Mouse (Mus musculus) heart, postnatal 4 days (tissue): ENCODE data around the gene Vamp1. TPM values are rescaled to one million over a fixed set of nuclear protein-coding genes. Genes with fewer than 3 reads are reported as not detected.
A peak's percentile ranks its signal among the peaks of the same experiment; 100 is the strongest.

Experiments used
- DNase-seq: peaks from one replicate; pipeline ENCODE4 v3.0.0; 2021
- total RNA-seq, 2 experiments: library from RNA; stranded (reverse); gene quantifications; 2 replicates each; pipeline ENCODE4 v1.2.3; 2021

Vamp1 gene
- total RNA-seq, 2 experiments from 2014 or later, result 7.3 to 8.8 TPM

DNA sequence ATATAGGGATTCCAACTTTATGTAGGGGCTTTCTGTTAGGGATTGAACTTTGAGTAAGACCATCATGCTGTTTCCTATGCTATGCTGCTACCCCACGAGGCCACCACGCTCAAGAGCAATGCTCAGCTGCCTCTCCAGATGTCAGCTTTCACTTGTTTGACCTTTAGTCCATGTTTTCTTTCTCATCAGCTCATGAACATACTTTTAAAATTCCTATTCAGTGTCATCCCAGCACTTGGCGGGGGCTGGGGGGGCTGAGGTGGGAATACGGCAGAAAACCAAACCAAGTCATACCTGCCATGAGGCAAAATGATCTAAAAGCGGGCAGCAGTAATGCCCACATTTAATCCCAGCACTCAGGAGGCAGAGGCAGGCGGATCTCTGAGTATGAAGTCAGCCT, 2.2 kb upstream of the Vamp1 start:
- DNase-seq, result no peak

DNA sequence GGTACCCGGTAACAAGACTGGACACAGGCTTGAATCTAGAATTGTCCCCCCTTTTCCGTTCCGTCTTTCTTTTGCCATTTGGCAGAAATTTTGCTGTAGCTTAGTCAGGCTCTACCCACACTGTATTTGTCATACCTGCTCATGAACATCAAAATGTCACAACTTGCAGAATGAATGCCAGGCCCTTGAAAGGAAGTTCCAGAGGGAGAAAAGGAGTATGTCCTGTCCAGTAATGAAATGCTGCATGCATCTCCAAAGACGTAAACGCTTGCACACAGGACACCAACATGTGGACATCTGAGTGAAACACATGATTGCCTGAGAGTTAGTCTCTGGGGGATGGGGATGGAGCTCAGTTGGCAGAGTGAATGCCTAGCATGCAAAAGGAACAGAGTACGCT, 1.6 kb upstream of the Vamp1 start:
- no peak for DNase-seq

DNA sequence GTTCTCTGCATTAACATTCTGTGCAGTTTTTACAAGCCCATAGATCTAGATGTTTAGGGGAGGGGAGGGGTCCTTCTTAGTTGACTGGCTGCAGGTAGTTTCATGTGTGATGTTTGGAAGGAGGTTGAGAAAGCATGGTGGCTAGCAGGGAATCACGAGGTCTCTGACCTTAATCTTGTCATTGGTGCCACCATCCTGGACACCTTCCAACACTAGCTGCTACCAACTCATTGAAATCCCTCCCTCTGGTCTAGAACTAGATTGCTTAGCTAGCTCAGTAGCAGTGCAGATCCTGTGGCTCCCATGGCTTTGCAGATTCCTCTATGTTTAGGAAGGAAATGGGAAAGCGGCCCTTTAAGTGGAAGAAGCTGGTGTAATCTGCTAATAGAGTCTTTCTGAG, 1.5 kb downstream of the Vamp1 start:
- no peak for DNase-seq

DNA sequence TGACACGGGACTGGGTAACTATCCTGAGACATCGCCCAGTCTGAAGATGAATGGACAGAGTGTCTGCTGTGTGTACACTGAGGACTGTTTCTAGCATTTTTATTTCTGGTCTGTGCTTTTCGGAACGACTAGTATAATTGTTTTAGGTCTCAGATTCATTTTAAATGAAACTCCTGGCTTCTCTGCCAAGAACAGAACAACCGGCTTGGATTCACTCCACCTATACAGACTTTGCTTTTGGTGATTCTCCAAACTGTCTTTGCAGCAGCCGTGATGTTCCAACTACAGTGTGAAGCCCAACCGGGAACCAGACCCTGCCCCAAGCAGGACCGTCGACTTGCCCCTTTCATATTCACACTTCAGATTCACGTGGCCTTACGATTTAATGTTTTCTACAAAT, 2.5 kb downstream of the Vamp1 start:
- DNase-seq, result no peak

DNA sequence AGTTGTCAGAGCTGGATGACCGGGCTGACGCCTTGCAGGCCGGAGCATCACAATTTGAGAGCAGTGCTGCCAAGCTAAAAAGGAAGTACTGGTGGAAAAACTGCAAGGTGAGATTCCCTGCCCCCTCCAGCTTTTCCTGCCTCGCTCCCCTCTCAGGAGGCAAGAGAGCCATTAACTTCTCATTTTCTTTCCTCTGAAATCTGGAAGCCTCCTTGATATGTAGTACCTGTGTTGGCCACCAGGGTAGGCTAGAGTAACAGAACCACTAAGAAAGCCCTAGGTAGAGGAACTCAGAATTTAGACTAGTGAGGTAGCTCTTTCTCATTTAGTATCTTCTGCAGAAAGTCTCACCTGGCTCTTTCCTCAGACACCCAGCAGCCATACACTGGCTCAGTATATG, 3.6 kb downstream of the Vamp1 start:
- DNase-seq, result peak; percentile 76

DNA sequence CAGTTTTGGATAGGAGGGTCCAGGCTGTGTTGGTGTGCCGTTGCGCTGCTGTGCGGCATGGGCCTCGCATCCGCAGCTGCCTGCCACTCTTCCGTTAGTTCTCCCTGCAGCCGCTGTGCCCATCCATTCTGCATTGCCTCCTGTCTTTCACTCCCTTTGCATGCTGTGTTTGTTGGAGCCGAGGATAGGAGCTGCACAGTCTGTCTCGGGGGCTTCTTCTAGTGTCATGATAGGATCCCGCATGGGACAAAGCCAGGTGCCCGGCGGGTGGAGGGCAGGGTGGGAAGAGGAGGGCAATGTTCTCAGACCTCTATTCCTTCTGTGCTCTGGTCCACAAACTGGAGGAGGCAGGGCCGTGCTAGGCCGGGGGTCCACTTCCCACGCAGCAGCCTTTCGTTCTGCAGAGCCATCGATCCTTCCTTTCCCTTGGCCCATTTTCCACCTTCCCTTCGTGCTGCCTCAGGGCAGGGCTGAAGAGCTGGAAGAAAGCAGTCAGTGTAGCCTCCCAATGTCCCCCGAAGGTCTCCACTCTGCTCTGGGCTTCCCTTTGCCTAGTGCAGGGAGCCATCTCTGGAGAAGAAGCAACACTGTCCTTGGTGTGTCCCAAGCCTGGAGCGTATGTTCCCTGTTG, 5.9 kb downstream of the Vamp1 start:
- no peak for DNase-seq

DNA sequence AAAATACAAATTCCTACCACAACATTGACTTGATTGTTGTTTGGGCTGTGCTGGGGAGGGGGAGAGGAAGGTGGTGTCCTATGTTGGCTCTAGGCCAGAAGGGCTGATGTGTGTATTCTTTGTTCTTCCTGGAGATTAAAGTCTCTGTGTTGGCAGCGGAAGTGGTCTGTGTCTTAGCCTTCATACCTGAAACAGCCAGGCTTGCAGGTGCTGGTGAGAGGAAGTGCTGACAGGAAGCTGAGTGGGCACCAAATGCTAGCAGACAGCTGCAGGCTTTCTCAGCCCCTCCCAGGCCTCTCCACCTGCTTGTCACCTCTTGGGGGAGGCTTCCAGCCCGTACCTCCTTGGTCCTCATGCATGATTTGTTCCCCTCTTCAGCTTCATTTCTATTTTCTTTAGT, 6.8 kb downstream of the Vamp1 start:
- no peak for DNase-seq

DNA sequence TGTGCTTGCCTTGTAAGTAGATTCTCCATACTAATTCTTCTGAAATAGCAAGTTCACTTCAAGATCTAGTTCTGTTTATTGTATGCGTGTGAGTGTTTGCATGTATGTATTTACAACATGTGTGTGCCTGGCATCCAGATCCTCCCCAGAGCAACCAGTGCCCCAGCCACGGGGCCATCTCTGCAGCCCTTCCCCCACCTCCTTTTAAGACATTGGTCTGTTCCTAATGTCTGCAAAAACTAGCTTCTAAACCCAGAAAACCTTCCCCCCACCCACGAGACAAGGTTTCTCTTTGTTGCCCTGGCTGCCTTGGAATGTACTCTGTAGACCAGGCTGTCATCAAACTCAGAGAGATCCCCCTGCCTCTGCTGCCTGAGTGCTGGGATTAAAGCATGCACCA, 7.2 kb downstream of the Vamp1 start:
- no peak for DNase-seq

DNA sequence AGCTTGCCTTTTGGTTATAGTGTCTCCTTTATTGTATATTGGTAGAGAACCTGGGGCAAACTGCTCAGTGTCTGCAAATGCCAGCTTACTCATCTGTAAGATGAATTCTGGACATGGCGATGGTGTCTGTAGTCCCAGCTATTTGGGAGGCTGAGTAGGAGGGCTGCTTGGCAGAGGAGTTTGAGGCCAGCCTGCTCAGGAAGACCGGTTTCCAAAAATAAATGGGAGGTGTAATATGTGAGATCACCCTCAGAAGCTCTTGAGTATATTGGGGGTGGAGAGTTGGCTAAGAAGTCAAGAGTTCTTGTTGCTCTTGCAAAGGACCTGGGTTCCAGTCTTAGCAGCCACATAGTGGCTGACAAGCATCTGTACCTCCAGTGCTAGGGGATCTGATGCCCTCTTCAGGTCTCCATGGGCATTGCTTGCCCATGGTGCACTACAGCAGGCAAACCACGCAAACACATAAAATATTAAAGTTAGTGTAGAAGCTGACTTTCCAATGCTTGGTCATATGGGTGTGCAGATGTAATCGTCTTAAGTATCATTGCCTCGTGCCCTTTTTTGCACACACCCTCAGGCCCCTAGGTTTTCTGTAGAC, 10.3 kb downstream of the Vamp1 start:
- no peak for DNase-seq

DNA sequence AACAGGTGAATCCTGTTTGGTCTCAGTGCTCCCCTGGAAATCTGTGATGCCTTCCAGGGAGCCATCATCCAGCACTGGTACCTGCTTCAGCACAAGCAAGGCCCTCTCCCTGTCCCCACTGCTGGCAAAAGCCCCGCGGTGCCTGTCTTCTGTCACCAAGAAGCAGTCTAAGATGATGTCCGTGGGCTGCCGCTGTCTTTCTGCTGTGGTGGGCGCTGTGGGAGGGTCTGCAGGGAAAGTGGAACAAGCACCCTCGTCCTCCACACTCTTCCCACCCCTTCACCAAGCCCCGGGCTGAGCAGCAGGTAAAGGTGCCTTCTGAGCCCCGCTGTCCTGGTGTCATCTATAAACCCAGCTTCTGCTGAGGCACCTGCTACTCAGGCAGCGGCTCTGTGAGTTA, 15.2 kb downstream of the Vamp1 start:
- DNase-seq, result no peak

DNA sequence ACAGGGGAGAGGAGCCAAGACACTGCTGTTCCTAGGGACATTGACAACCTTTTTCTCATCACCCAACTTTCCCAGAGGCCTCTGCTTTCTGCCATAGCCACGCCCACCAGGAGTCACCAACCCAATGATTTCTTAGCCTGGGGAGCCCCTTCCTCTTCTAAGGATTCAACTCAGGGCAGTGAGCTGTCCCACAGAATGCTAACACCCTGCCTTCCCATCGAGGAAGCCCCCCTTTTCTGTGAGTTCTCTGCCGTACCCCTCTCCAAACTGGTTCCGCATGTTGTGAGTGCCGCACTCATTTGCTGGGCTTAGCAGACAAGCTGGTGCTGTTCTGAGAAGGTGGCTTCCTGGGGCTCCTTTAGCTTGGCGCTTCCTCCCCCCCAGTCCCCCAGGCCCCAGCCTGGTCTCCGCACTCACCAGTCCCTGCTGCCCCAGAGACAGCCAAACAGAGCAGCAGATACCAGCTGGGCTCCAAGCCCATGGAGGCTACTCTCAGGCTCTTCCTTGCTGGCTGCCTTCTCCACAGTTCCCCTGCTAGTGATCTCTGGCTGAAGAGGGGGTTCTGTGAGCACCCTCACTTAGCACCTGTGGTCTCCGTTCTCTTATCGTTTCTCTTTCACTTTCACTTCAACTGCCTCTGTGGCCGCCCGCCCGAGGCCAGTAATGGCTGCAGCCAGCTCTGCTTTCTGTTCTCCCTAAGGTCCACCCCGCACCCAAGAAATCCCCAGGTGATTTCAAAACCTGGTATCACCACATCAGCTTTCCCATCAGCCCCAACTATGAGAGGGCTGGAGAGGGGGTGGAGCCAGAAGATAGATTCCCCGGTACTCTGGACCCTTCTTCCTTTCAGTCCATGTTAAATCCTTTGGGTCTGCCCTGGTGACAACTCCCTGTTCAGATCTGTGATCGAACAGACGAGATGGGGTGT, 16.0 kb downstream of the Vamp1 start, which contains the start of gene Tapbpl:
Gene Tapbpl (minus strand): TSS at position 744 of the 928 bp plus-strand sequence.
- DNase-seq, result peak; percentile 69

DNA sequence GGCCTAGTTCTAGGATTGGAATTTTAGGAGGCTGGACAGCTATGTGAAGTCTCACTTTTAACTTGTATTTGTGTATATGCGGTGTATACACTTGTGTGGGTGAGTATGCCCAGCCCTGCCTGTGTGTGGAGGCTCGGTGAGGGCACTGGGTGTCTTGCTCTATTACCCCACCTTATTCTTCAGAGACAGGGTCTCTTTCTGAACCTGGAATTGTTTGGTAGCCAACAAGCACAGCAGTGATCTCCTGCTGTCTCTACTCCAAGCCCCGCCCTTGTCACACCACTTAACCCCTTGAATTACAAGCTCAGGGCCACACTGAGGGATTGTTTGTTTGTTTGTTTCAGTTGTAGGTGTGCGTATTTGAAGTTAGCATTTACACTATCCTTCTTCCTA, 16.7 kb downstream of the Vamp1 start:
- DNase-seq, result no peak

DNA sequence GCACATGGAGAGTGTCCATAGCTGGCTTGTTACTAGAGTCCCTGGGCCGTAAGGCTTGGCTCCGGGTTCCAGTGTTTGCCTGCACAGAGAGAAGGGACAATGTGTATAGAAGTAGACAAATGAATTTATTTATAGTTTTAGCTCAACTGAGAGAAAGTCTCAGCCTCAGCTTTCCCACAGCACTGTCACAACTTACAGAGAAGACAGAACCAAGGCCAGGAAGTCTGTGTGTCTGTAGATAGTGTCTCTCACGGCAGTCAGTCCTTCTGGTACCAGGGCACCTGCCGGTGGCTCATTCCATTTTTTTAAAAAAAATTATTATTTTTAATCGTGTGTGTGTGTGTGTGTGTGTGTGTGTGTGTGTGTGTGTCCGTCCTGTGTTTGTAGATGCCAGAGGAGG, 17.2 kb downstream of the Vamp1 start:
- DNase-seq, result no peak

DNA sequence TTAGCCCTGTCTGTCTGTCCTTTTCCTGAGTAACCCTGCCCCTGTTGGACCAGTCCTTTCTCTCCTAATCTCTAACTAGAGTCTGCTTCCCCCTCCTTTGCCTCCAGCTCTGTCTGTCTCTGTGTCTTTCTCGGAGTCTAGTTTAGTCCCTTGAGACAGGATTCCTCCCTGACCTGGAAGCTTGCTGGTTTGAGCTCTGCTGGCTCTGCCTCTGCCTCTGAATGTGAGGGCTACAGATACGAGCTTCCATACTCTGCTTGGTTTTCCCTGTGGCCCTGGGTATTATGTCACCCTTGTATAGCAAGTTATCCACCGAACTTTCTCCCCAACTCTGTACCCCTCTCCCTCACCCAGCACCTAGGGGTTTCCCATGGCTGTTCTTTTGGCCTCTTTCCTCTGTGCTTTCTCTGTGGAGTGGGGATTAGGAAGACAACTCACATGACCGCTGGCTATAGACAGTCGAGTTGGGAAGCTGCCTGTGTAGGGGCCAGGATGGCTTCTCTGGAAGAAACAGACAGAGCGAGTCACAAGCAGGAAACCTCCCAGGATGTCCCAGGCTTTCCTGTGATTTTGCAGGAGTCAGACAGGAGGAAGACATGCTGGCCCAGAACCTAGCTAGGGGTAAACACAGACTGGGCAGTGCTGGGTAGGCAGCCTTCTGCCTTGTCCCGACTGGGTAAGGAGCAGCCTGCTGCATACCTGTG, 18.6 kb downstream of the Vamp1 start:
- peak; percentile 33 for DNase-seq

DNA sequence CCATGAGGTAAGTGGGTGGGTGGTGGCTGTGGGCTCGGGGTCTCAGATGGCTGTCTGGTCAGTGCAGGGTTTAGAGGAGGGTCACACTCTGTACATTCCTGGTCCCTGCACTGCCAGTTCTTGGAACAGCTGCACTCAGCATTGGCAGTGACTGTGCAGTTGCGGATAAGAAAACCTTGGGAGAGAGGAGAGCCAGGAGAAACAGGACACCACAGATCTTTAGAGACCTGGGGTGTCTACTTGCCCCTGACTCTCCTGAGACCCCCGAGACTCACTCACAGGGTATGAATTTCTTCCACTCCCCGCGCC, 19.1 kb downstream of the Vamp1 start:
- DNase-seq, result no peak

DNA sequence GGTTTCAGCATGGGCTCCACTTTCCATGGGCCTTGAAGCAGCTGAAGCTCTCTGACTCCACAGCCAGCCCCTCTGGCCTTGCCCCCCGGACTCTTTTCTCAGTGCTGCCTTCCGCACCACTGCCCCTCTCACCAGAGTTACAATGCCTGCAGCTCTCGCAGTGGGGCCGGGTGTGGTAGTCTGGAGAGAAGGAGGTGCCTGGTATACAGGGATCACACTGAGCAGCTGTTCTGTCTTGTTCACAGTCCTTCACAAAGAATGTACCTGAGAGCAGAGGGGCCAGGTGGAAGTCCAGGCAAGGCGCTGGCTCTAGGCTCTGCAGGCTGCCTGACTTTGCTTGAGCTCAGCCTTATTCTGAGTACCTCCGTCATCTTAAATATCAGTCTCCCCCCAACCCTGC, 21.0 kb downstream of the Vamp1 start:
- DNase-seq, result no peak

DNA sequence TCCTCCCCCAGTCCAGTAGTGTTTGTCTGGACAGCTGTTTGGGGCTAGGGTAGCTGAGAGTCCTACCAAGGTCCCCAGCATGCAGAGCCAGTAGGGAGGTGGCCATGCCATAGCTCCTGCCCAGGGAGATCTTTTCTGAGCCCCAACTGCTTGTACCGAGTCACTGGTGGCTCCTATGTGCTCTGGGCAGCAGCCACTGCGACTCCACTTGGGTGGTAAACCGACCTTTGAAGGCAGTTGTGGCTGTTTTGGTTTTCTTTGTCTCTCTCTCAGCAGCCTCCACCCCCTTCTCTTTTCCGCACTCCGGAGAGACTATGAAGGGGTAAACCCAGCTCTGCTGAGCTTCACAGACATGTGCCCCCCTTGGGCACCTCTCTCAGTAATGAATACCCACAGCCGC, 21.4 kb downstream of the Vamp1 start, which contains the start of gene Cd27:
Gene Cd27 (minus strand): TSS at position 229 of the 400 bp plus-strand sequence.
- no peak for DNase-seq

DNA sequence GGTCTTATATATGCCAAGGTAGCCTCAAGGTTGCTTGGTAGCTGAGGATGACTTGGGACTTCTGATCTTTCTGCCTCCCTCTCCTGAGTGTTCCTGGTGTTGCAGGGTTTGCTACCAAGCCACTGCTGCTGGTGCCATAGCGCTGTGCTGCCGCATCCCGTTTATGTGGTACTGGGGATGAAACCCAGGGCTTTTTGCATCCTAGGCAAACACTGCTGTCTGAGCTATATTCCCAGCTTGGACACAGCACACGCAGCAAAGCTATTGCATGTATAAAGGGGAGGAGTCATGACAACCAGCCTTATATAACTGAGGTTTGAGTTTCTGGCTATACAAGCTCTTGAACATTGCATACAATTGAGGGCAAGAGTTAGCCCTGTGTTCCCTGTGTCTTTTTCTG, 22.1 kb downstream of the Vamp1 start:
- DNase-seq, result no peak

DNA sequence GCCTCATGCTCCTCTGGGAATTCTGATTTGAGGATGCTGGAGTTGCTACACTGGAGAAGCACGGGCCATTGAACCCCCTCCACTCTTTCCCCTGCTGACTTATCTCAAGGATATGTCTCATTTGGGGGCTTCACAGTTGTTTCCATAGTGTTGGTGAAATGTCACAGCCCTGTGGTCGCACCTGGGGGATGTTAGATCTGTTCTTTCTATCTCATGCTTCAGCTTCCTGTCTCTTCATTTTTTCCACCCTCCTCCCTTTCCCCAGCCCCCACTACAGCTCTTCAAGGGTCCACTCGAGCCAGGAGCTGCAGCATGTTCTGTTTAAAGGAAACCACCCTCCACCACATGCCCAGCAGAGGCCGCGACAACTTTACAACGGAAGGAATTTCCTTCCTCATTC, 23.0 kb downstream of the Vamp1 start:
- no peak for DNase-seq

DNA sequence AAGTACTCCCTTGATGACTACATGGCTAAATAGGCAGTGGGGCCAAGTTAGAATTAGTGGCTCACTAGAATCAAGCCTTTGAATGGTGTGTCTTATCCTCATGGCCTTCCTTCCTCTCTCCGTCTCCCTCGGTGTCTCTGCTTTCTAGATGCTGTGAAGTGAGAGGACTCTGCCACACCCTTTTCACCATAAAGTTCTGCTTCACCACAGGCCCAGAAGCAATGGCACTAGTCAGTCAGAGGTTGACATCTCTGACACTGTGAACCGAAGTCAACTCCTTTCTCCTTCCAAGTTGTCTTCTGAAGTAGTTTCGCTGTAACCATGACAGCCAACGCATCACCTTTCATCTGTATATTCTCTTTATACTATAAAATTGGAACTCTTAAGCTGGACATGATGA, 24.2 kb downstream of the Vamp1 start:
- no peak for DNase-seq

DNA sequence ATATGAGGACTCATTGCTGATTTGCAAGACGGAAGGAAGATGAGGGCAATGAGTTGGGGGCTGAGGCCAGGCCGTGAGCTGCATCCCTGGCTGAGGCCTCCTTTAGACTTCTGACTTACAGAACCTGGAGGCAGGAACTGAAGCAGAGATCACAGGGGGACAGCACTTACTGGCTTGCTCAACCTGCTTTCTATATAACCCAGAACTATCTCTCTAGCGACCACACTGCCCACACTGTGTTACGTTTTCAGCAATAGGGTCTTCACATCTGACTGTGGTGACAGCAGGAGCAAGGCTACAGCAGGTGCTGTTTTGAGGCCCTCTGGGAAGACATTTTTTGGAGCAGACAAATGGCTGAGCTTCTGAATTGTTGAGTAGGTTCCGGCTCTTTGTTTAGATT, 25.3 kb downstream of the Vamp1 start:
- DNase-seq, result no peak

DNA sequence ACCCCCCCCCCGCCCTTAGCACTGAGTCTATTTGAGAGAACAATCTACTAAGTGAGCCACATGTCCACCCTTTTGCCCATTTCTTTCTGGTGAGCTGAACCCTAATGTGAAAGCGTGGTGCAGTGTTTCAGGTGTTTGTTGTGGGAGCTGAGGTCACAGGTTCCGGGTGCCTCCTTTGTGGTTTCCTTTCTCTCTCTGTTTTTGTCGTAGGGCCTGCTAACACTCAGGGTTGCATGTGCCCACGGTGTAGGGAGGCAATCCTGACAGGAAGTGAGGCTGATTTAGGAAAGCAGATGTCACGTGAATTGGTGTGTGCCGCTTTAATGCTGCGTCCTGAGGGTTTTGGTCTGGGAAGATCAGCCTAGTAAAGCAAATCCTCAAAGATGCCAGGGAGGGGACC, 26.2 kb downstream of the Vamp1 start:
- DNase-seq, result no peak

DNA sequence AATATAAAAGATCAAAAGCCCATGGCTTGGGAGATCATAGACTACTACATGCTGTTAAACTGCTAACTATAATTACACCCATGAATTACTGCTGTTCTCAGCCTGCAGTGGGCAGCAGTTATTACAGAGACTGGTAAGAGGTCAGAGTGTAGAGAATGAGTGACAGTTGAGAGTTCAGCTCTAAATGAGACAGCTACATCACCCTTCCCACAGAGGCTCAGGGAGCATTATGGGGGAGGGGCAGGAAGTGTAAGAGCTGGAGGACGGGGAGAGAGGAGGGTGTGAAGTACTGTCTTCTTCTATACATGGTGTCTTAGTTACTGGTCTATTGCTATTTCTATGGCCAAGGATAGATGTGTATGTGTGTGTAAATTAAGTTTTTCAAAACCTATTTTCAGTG, 29.2 kb downstream of the Vamp1 start:
- DNase-seq, result no peak
